Mouse (Mus musculus): Measurements from ENCODE around the gene Oscar.

GRCm38 (mm10) chr7:3665215-3666114 is 49.5 kb upstream of the Oscar start, which contains the start of gene Leng1:
- TF ChIP-seq CTCF (IDR thresholded peaks at IDR 0.05; ENCODE audit: insufficient read depth, low read length) (no peak), POLR2A (IDR thresholded peaks at IDR 0.05; ENCODE audit: borderline replicate concordance, extremely low read depth, low read depth, low read length) (peak; percentile 97; the same call in 1 of the 2 replicates)
